Mouse (Mus musculus) bone marrow macrophage, adult 2 months (primary cell): ENCODE results near the gene Ube2cbp.

ENCODE experiments used
- CTCF ChIP-seq: IDR thresholded peaks from 2 replicates; pipeline ENCODE4 v1.5.1; 2012; ENCODE audit warnings: low read depth, mild to moderate bottlenecking, low read length, moderate library complexity
- POLR2A ChIP-seq: IDR thresholded peaks from 2 replicates; pipeline ENCODE4 v1.6.1; 2012; ENCODE audit warnings: mild to moderate bottlenecking, low read depth, low read length, borderline replicate concordance

GRCm38 (mm10) chr9:86369208-86369607 lies 95.5 kb downstream of the Ube2cbp start:
- TF ChIP-seq POLR2A: no peak
- no peak for TF ChIP-seq CTCF
